Mouse (Mus musculus) neural tube, embryonic 11.5 days (tissue): ENCODE measurements around the gene Endov. TPM values are rescaled to one million over a fixed set of nuclear protein-coding genes. Genes with fewer than 3 reads are reported as not detected.

Experiments used
- ATAC-seq: fragments of 200-750 bp; cut with Nextera tagmentation; 2 replicates; pipeline ENCODE4 v1.8.0; 2017; ENCODE audit warnings: moderate number of reproducible peaks, mild to moderate bottlenecking, moderate TSS enrichment, moderate library complexity; ENCODE audit not compliant: insufficient read depth, low FRiP score, low TSS enrichment
- DNase-seq: peaks from one replicate; pipeline ENCODE4 v3.0.0-alpha.2; 2015; ENCODE audit warnings: low spot score
- H3K27ac ChIP-seq: fragments of 300-500 bp; sonication (generic); 2 replicates; pipeline ENCODE4 v1.5.1; 2014; ENCODE audit warnings: low read depth, mild to moderate bottlenecking, low read length
- H3K27me3 ChIP-seq: fragments of 300-500 bp; sonication (generic); 2 replicates; pipeline ENCODE4 v1.6.1; 2014; ENCODE audit warnings: mild to moderate bottlenecking, low read length, mixed read lengths; ENCODE audit not compliant: control insufficient read depth, insufficient read depth
- H3K36me3 ChIP-seq: fragments of 300-500 bp; sonication (generic); 2 replicates; pipeline ENCODE4 v1.6.1; 2014; ENCODE audit warnings: mild to moderate bottlenecking, low read length, moderate library complexity, mixed read lengths; ENCODE audit not compliant: control insufficient read depth, insufficient read depth
- H3K4me1 ChIP-seq: fragments of 300-500 bp; sonication (generic); 2 replicates; pipeline ENCODE4 v1.6.1; 2014; ENCODE audit warnings: low read length, mixed read lengths; ENCODE audit not compliant: control insufficient read depth, insufficient read depth
- H3K4me2 ChIP-seq: fragments of 300-500 bp; sonication (generic); 2 replicates; pipeline ENCODE4 v1.6.1; 2014; ENCODE audit warnings: low read depth, mild to moderate bottlenecking, moderate library complexity
- H3K4me3 ChIP-seq: fragments of 300-500 bp; sonication (generic); 2 replicates; pipeline ENCODE4 v1.5.1; 2014; ENCODE audit warnings: low read depth, low read length
- H3K9ac ChIP-seq: fragments of 300-500 bp; sonication (generic); 2 replicates; pipeline ENCODE4 v1.6.1; 2014; ENCODE audit warnings: mild to moderate bottlenecking, low read length
- H3K9me3 ChIP-seq: fragments of 300-500 bp; sonication (generic); 2 replicates; pipeline ENCODE4 v1.6.1; 2016; ENCODE audit warnings: low read length; ENCODE audit not compliant: control insufficient read depth
- WGBS: fragments of 180-500 bp; shearing (Covaris S2); extraction: QIAGEN DNeasy Blood & Tissue Kit; methylation state at CpG from one replicate; pipeline ENCODE4 v1.1.7; 2014; 5-methylcytosine and 5-hydroxymethylcytosine counted together
- polyA plus RNA-seq: library from polyadenylated mRNA; unstranded; fragments of >200 nt; fragmentation: Nextera tagmentation; extraction: Ambion mirVana; gene quantifications from 2 replicates; pipeline ENCODE4 v1.2.1, GENCODE M21; 2014

The Endov gene
- polyA plus RNA-seq, result 13.9 and 18.1 TPM in 2 replicates

GRCm38 (mm10) chr11:119490861-119491689 lies at the start of gene Endov:
TSS of gene Endov (plus strand) at chr11:119491347.
- Histone ChIP-seq H3K4me3 (peak within 1 kb of the TSS; percentile 72), H3K27ac (peak within 1 kb of the TSS; percentile 88), H3K9ac (peak within 1 kb of the TSS; percentile 85), H3K4me1 (peaks cover 10% of the 10 kb centered on the region), H3K9me3 (no peaks in the 10 kb centered on the region), H3K27me3 (no peaks in the 10 kb centered on the region), H3K36me3 (0 out of 2 replicates have a peak, but pooled peaks cover 2% of the 10 kb centered on the region), H3K4me2 (peak within 1 kb of the TSS; percentile 83)
- WGBS, result under 1% methylated on average over 66 of the region's 66 CpGs
- DNase-seq (peak; percentile 99), ATAC-seq (peak; percentile 93)

DNA sequence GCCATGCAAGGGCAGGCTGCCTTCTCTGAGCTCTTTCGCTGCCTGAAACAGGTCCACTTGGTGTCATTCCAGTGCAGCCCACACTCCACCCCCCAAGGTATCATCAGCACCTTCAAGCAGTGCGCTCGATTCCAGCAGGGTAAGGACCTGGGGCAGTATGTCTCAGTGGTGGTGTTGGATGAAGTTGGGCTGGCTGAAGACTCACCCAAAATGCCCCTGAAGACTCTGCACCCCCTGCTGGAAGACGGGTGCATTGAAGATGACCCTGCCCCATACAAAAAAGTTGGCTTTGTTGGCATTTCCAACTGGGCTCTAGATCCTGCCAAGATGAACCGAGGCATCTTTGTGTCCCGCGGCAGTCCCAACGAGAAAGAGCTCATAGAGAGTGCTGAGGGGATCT lies 48.9 kb upstream of the Endov start:
- no peak overlapping the region for H3K4me3 ChIP-seq
- no peak for ATAC-seq
- H3K4me1 ChIP-seq, result no peaks in the 10 kb centered on the region
- no peak for DNase-seq
- no peak overlapping the region for H3K9ac ChIP-seq
- H3K27me3 ChIP-seq, result no peaks in the 10 kb centered on the region
- 93% methylated on average over 8 of the region's 8 CpGs for WGBS
- no peak overlapping the region for H3K4me2 ChIP-seq
- no peaks in the 10 kb centered on the region for H3K36me3 ChIP-seq
- H3K9me3 ChIP-seq, result no peaks in the 10 kb centered on the region
- no peak overlapping the region for H3K27ac ChIP-seq

DNA sequence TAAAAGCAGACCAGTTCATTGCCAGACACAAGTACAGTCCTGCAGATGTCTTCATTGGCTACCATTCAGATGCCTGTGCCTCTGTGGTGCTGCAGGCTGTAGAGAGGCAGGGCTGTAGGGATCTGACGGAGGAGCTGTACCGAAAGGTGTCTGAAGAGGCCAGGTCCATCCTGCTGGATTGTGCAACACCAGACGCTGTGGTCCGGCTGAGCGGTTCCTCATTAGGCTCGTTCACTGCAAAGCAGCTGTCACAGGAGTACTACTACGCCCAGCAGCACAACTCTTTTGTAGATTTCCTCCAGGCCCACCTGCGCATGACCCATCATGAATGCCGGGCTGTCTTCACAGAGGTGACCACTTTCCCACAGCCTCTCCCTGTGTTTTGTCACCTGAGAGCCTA lies 47.7 kb upstream of the Endov start:
- H3K4me3 ChIP-seq, result no peak overlapping the region
- H3K27ac ChIP-seq, result no peak overlapping the region
- no peak for DNase-seq
- no peak overlapping the region for H3K4me2 ChIP-seq
- WGBS, result 94% methylated on average over 9 of the region's 9 CpGs
- H3K4me1 ChIP-seq, result no peaks in the 10 kb centered on the region
- H3K36me3 ChIP-seq, result no peaks in the 10 kb centered on the region
- no peaks in the 10 kb centered on the region for H3K27me3 ChIP-seq
- no peaks in the 10 kb centered on the region for H3K9me3 ChIP-seq
- ATAC-seq, result no peak
- no peak overlapping the region for H3K9ac ChIP-seq

DNA sequence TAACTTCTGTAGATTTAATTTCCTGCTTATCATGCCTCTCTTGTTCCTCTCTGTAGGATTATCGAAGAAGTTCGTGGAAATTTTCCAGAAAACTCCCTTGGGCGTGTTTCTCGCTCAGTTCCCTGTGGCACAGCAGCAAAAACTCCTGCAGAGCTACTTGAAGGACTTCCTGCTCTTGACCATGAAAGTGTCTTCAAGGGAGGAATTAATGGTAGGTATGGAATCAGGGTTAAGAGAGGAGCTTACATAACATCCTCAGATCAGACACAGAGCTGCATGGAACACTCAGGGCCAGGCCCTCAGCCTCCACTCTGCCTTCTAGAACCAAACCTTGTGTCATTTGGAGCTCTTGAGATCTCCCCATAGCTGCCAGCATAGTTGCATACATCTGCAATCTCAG lies 35.0 kb upstream of the Endov start:
- ATAC-seq, result no peak
- Histone ChIP-seq H3K9me3 (no peaks in the 10 kb centered on the region), H3K4me3 (no peak overlapping the region), H3K36me3 (no peaks in the 10 kb centered on the region), H3K27ac (no peak overlapping the region), H3K4me1 (no peaks in the 10 kb centered on the region), H3K27me3 (no peaks in the 10 kb centered on the region), H3K9ac (no peak overlapping the region), H3K4me2 (no peak overlapping the region)
- WGBS, result 90% methylated on average over 4 of the region's 4 CpGs
- no peak for DNase-seq

DNA sequence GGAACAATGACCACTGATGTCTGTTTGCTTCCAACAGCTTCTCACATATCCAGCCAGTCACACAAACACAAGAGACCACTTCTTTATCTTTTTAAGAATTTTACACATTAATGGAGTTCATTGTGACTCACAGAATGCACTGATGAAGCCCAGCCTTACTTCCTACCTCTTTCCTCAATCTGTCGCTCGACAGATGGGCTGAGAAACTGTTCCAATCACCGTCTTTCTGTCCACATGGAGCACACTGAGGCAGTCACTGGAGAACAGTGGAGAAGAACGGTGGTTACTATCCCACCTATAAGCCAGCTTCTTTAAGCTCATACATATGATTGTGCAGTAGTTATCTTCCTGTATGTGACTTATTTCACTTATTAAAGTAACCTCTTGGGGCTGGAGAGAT lies 13.3 kb upstream of the Endov start:
- Histone ChIP-seq H3K36me3 (no peaks in the 10 kb centered on the region), H3K27me3 (no peaks in the 10 kb centered on the region), H3K4me2 (no peak overlapping the region), H3K27ac (no peak overlapping the region), H3K4me3 (no peak overlapping the region), H3K4me1 (no peaks in the 10 kb centered on the region), H3K9me3 (no peaks in the 10 kb centered on the region), H3K9ac (no peak overlapping the region)
- no peak for DNase-seq
- WGBS, result 91% methylated on average over 4 of the region's 4 CpGs
- no peak for ATAC-seq

GRCm38 (mm10) chr11:119491690-119492087 lies 542 bp downstream of the Endov start:
- ATAC-seq, result peak; percentile 29; the same call in 1 of the 2 replicates
- 6% methylated on average over 25 of the region's 27 CpGs for WGBS
- Histone ChIP-seq H3K4me2 (peak overlapping the region; percentile 83), H3K9ac (peak overlapping the region; percentile 85), H3K27me3 (no peaks in the 10 kb centered on the region), H3K4me3 (peak overlapping the region; percentile 72), H3K36me3 (0 out of 2 replicates have a peak, but pooled peaks cover 2% of the 10 kb centered on the region), H3K27ac (peak overlapping the region; percentile 88), H3K9me3 (no peaks in the 10 kb centered on the region), H3K4me1 (peaks cover 10% of the 10 kb centered on the region)
- no peak for DNase-seq

DNA sequence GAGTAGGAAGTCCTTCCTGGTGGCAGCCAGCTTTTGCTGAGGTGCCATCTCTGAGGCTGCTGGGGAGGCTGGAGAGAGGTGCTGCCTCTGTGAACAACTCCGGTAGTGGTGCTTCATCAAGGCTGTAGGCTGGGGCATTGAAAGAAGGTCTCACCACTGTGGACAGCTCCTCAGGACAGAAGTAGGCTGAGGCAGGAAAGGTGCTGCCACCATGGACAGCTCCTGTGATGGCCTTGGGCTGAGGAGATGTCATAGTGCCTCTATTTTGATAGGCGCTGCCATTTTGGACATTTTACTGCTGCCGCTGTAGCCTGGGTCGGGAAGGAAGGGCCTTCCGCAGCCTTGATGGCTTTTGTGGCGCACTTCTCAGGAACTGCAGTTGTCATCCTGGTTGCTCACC lies 1.7 kb downstream of the Endov start:
- no peak overlapping the region for H3K27ac ChIP-seq
- no peak for DNase-seq
- WGBS, result 92% methylated on average over 6 of the region's 6 CpGs
- ATAC-seq, result no peak
- 0 out of 2 replicates have a peak, but pooled peaks cover 2% of the 10 kb centered on the region for H3K36me3 ChIP-seq
- no peaks in the 10 kb centered on the region for H3K9me3 ChIP-seq
- peaks cover 10% of the 10 kb centered on the region for H3K4me1 ChIP-seq
- 0 out of 2 replicates have a peak overlapping the region, but pooled peaks have one; percentile 18 for H3K9ac ChIP-seq
- H3K27me3 ChIP-seq, result no peaks in the 10 kb centered on the region
- H3K4me3 ChIP-seq, result peak overlapping the region; percentile 72; the same call in 1 of the 2 replicates
- peak overlapping the region; percentile 83 for H3K4me2 ChIP-seq

DNA sequence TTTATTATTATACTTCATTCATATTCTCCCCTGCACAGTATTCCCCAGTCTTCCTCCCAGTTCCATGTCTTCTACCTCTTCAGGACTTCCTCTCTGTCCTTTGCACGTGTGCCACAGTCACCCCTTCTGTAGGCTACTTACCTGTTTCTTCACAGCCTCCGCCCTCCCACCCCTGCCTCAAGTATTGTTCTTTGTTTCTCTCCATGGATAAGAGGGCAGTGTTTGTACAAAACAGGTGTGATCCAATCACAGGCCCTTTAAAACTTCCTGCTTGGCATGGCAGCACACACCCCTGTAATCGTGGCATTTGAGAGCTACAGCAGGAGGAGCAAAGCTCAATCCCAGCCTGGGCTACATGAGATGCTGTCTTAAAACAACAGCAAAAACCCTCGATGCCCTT lies 2.4 kb downstream of the Endov start:
- no peak for ATAC-seq
- DNase-seq, result no peak
- peaks cover 10% of the 10 kb centered on the region for H3K4me1 ChIP-seq
- H3K9me3 ChIP-seq, result no peaks in the 10 kb centered on the region
- no peak overlapping the region for H3K27ac ChIP-seq
- no peaks in the 10 kb centered on the region for H3K27me3 ChIP-seq
- H3K4me3 ChIP-seq, result no peak overlapping the region
- no peak overlapping the region for H3K4me2 ChIP-seq
- H3K36me3 ChIP-seq, result 0 out of 2 replicates have a peak, but pooled peaks cover 2% of the 10 kb centered on the region
- WGBS, result 84% methylated on average over 4 of the region's 4 CpGs
- no peak overlapping the region for H3K9ac ChIP-seq

DNA sequence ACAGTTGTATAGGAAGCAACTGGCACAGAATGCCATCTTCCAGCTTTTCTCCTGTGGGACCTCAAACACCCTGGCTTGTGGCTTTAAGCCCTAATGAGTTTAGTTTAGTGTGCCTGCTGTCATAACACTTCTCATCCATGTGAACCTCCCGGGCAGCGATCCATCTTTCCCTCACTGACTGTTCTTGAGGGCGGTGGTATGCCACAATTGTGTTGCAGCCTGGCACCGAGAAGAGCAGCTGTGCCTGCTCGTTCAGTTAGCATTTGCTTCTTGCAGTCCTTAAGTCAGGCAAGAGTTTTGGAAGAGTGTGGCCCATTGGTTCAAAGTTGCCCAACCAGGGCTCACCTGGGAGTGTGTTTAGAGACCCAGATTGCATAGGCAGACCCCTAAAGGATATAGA lies 5.0 kb downstream of the Endov start:
- H3K27me3 ChIP-seq, result no peaks in the 10 kb centered on the region
- ATAC-seq (no peak), DNase-seq (no peak)
- H3K9me3 ChIP-seq, result no peaks in the 10 kb centered on the region
- no peak overlapping the region for H3K27ac ChIP-seq
- H3K4me1 ChIP-seq, result peaks cover 10% of the 10 kb centered on the region
- H3K4me3 ChIP-seq, result no peak overlapping the region
- WGBS, result 94% methylated on average over 5 of the region's 5 CpGs
- no peak overlapping the region for H3K9ac ChIP-seq
- peaks cover 4% of the 10 kb centered on the region; the same call in 1 of the 2 replicates for H3K36me3 ChIP-seq
- no peak overlapping the region for H3K4me2 ChIP-seq
